Mouse (Mus musculus): ENCODE measurements around the gene Pitpnm2.

- TF ChIP-seq CTCF (conservative IDR thresholded peaks at IDR 0.05; ENCODE audit: low read length) (no peak), NANOG (IDR thresholded peaks at IDR 0.05; ENCODE audit: borderline replicate concordance, low read length) (no peak), POU5F1 (IDR thresholded peaks at IDR 0.05; ENCODE audit: borderline replicate concordance, low read length) (no peak)
Measured at GRCm38 (mm10) chr5:124125093-124125492, 124.5 kb downstream of the Pitpnm2 start.
